Mouse (Mus musculus): ENCODE data around the gene Zfp329. TPM values are rescaled to one million over a fixed set of nuclear protein-coding genes. Genes with fewer than 3 reads are reported as not detected.
A peak's percentile ranks its signal among the peaks of the same experiment; 100 is the strongest.
"Not testable (repeated sequence)": the region's sequence is repeated elsewhere in the genome, so short reads cannot be mapped to it uniquely, and the experiment has no call there.

Gene Zfp329
- 28.9 and 30.2 TPM in 2 replicates for polyA plus RNA-seq (2015; fragmentation: Nextera tagmentation; extraction: Ambion mirVana)

DNA sequence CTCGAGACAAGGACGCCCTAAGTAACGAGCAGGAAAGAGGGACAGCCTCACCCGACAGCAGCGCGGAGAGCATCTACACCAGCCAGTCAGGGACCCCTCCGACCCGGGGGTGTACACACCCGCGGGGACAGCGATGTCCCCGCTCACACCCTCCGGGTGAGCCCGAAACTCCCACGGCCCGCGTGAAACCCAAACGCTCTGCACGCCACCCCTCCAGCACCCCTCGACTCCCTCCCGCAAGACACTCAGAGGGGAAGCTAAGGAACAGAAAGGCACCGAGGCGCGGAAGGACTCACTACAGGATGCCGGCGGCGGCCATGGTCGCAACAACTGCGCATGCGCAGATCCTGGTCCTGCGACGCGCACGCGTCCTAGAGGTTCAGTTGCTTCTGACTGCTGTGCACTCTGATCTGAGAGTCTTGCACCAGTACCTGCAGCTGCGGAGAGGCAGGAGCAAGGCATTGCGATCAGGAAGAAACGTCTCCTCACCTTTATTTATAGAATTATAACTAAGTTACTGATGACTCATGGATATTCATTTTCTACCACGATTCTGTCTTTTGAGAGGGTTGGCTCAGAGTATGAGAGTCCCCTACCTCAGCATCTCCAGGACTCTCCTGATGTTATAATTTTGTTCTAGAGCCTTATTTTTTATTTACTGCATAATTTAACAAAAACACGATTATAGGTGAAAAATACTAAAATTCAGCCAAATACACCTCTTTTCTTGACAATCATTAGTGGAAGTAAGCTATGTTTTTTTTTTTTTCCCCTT is at the start of gene Zfp329:
Zfp329 (minus strand) TSS at position 338 of the 775 bp plus-strand sequence.
- Histone ChIP-seq H3K9ac (replicated peaks) (peak within 1 kb of the TSS; percentile 98), H3K9me3 (peaks cover 22% of the 10 kb centered on the region), H3K4me1 (peaks cover 10% of the 10 kb centered on the region), H3K27me3 (no peaks in the 10 kb centered on the region), H3K27ac (replicated peaks) (peak within 1 kb of the TSS; percentile 96), H3K36me3 (peaks cover 21% of the 10 kb centered on the region), H3K4me2 (replicated peaks) (peak within 1 kb of the TSS; percentile 58), H3K4me3 (peak within 1 kb of the TSS; percentile 99)
- WGBS, result under 1% methylated on average over 40 of the region's 40 CpGs
- peak; percentile 97 for ATAC-seq (replicated peaks)

DNA sequence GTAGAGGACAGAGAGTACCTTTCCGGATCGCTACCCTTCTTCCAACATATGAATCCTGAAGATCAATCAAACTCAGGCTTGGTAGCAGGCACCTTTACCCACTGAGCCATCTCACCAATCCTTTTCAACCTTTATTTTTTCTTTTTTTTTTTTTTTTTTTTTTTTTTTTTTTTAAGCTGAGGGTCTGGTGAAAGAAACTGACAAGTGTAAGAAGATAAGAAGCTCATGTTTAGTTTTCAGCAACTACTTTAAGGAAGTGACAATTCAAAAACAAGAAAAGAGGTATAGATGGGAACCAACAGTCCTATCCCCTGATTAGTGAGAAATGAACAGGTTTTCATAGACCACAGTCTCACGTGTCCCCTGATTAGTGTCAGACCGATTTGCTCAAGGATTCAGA is 17.1 kb upstream of the Zfp329 start:
- Histone ChIP-seq H3K9me3 (peaks cover 40% of the 10 kb centered on the region), H3K4me1 (peaks cover 8% of the 10 kb centered on the region; the same call in 1 of the 2 replicates), H3K9ac (replicated peaks) (no peak overlapping the region), H3K27me3 (no peaks in the 10 kb centered on the region), H3K4me3 (peak overlapping the region; percentile 65), H3K36me3 (peaks cover 46% of the 10 kb centered on the region), H3K27ac (replicated peaks) (no peak overlapping the region), H3K4me2 (replicated peaks) (peak overlapping the region; percentile 66)
- 94% methylated on average over 4 of the region's 4 CpGs for WGBS
- ATAC-seq (replicated peaks), result no peak

DNA sequence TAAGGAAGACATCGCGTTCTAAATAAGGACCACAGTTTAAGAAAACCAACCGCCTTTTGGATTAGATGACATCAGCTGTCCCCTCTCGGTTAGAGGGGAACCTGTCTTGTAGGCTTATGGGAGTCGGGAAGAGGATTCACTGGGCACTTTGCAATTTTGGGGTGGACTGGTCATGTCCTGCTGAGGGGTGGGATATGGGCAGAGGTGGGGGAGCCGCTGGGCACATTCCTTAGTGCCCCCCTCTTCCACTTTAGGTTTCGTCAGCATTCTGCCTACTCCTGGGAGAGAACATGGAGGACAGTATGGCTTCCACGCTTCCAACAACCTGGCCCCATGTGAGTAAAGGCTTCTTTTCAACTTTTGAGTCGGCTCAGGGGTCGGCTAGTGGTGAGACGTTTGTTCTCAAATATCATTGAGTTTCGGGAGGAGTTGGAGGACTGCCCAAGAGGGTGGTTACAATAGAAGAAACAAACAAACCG is 16.6 kb upstream of the Zfp329 start:
- peak overlapping the region; percentile 69 for H3K27ac ChIP-seq (replicated peaks)
- H3K9me3 ChIP-seq, result peaks cover 35% of the 10 kb centered on the region
- WGBS, result 30% methylated on average over 13 of the region's 13 CpGs
- H3K4me1 ChIP-seq, result peaks cover 8% of the 10 kb centered on the region; the same call in 1 of the 2 replicates
- peak overlapping the region; percentile 66 for H3K4me2 ChIP-seq (replicated peaks)
- peak overlapping the region; percentile 65 for H3K4me3 ChIP-seq
- H3K9ac ChIP-seq (replicated peaks), result peak overlapping the region; percentile 74
- peaks cover 40% of the 10 kb centered on the region for H3K36me3 ChIP-seq
- H3K27me3 ChIP-seq, result no peaks in the 10 kb centered on the region
- ATAC-seq (replicated peaks), result peak; percentile 66

DNA sequence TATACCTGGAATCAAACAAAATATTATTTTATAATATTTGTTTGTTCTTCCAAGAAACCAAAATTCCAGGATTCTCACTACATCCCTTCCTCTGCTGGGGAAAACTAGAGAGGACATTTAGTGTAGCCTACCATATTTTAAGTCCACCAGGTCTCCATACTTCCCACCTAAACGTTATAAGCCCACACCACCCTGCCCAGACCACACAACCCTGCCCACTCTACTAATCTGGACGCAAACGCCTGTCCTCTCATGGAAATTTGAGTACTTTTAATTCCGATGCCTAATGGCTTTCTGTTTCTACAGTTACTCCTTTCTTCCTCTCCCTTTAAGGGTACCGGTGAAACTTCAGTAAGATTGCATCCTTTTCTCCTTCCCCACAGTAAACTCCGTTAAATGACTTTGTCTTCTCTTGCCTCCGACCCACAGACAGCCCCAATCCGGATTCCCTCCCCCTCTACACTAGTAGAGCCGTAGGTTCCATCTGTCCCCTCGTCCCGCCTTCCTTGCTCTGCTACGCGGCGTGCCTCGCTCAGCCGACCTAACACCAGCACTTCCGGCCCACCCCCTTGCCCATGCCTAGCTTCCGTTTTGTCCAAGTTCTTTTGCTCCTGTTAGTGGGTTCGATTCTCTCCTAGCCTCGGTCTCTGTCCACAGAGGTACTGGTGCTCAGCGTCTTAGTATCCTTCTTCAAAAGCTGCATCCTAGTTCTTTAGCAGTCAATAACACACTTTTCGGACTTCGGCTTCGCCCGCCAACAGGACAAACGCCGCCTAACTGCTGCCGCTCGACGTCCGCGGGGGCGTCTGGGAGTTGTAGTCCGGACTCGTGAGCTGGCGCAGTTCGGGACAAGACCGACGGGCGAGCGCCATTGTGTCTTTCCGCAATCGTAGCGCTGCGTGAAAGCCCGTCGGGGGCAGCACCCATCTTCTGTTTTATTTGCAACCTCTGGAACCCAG is 15.8 kb upstream of the Zfp329 start, which contains the start of gene Zfp110:
Zfp110 (plus strand) TSS at position 600 of the 959 bp plus-strand sequence.
- H3K9me3 ChIP-seq, result peaks cover 29% of the 10 kb centered on the region
- peaks cover 8% of the 10 kb centered on the region; the same call in 1 of the 2 replicates for H3K4me1 ChIP-seq
- peak within 1 kb of the TSS; percentile 66 for H3K4me2 ChIP-seq (replicated peaks)
- H3K4me3 ChIP-seq, result peak within 1 kb of the TSS; percentile 65
- H3K27me3 ChIP-seq, result no peaks in the 10 kb centered on the region
- H3K36me3 ChIP-seq, result peaks cover 34% of the 10 kb centered on the region
- H3K27ac ChIP-seq (replicated peaks), result peak within 1 kb of the TSS; percentile 69
- 4% methylated on average over 47 of the region's 47 CpGs for WGBS
- ATAC-seq (replicated peaks), result peak; percentile 98
- H3K9ac ChIP-seq (replicated peaks), result peak within 1 kb of the TSS; percentile 74

DNA sequence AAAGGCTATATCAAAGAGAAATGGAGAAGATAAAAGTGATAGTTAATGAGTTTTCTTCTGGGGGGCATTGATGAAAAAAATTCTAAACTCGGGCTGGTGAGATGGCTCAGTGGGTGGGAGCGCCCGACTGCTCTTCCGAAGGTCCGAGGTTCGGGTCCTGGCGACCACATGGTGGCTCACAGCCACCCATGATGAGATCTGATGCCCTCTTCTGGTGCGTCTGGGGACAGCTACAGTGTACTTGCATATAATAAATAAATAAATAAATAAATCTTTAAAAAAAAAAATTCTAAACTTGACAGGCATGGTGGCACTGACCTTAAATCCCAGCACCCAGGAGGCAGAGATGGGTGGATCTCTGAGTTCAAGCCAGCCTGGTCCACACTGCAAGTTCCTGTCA is 3.1 kb downstream of the Zfp329 start:
- no peak overlapping the region for H3K4me3 ChIP-seq
- no peaks in the 10 kb centered on the region for H3K27me3 ChIP-seq
- peaks cover 36% of the 10 kb centered on the region for H3K9me3 ChIP-seq
- H3K4me1 ChIP-seq, result peaks cover 10% of the 10 kb centered on the region
- H3K27ac ChIP-seq (replicated peaks), result no peak overlapping the region
- H3K36me3 ChIP-seq, result peaks cover 46% of the 10 kb centered on the region
- H3K9ac ChIP-seq (replicated peaks), result no peak overlapping the region
- 95% methylated on average over 8 of the region's 8 CpGs for WGBS
- H3K4me2 ChIP-seq (replicated peaks), result no peak overlapping the region
- ATAC-seq (replicated peaks), result no peak

DNA sequence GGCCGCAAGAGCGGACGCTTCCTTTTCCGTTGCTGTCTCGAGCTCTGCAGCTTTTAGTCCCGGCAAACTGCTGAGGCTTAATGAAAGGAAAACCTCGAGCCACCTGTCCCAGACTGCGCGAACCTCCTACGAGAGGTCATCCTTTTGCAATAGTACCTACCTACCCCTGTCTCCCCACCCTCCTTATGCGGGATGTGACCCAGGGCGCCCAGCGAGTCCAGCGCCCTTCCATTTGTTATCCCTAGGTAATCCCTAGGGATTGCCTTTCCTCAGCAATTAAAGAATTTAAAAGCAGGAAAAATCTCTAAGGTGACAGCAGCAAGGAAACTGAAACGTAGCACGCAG is 15.0 kb downstream of the Zfp329 start:
- H3K9me3 ChIP-seq, result peaks cover 6% of the 10 kb centered on the region; the same call in 1 of the 2 replicates
- WGBS, result 2% methylated on average over 16 of the region's 16 CpGs
- H3K4me3 ChIP-seq, result peak overlapping the region; percentile 56
- peaks cover 13% of the 10 kb centered on the region for H3K4me1 ChIP-seq
- H3K36me3 ChIP-seq, result peaks cover 30% of the 10 kb centered on the region
- ATAC-seq (replicated peaks), result no peak
- peak overlapping the region; percentile 82 for H3K27ac ChIP-seq (replicated peaks)
- H3K27me3 ChIP-seq, result no peaks in the 10 kb centered on the region
- peak overlapping the region; percentile 76 for H3K9ac ChIP-seq (replicated peaks)
- H3K4me2 ChIP-seq (replicated peaks), result peak overlapping the region; percentile 84

DNA sequence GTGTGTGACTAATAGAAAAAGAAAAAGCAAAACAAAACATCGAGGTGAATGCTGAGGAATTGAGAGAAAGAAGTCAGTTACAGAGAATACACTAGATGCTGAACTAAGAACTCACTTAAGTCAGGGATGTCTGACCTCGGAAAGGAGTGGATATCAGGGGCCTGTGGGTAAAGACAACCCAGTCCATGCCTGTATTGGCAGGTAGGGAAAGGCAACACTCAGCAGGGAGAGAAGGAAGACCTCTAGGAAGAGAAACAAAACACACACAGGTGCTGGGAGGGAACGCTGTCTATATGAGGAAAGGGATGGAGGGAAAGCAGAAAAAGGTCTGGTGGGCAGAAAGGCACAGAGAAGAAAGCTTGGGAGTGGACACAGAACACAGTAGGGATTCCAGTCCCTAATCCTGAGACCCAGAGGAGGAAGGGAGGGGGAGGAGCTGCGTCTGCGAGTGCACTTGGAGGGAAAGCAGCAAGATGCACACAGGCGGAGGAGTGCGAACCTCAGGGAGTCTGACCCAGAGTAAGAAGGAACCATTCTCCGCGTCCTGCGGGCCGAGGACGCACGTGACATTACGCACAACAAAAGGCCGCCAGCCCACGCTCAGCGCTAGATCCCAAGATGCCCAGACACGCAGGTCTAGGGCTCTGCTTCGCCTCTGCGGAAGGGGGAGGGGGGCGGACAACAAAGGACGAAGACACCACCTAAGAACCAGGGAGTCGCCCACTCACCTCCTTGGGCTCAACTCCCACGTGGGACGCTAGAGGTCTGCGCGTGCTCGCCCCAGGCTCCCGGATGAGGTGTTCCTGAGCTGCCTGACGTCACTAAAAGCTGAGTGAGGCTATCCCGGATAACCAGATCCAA is 15.6 kb downstream of the Zfp329 start, which contains the start of gene Zscan18:
Zscan18 (minus strand) TSS at position 770 of the 861 bp plus-strand sequence.
- 5% methylated on average over 31 of the region's 31 CpGs for WGBS
- H3K9ac ChIP-seq (replicated peaks), result peak within 1 kb of the TSS; percentile 76
- peak within 1 kb of the TSS; percentile 56 for H3K4me3 ChIP-seq
- H3K27me3 ChIP-seq, result no peaks in the 10 kb centered on the region
- peak within 1 kb of the TSS; percentile 82 for H3K27ac ChIP-seq (replicated peaks)
- H3K4me2 ChIP-seq (replicated peaks), result peak within 1 kb of the TSS; percentile 84
- H3K36me3 ChIP-seq, result peaks cover 24% of the 10 kb centered on the region
- 0 out of 2 replicates have a peak, but pooled peaks cover under 1% of the 10 kb centered on the region for H3K9me3 ChIP-seq
- H3K4me1 ChIP-seq, result peaks cover 13% of the 10 kb centered on the region
- ATAC-seq (replicated peaks), result peak; percentile 97

DNA sequence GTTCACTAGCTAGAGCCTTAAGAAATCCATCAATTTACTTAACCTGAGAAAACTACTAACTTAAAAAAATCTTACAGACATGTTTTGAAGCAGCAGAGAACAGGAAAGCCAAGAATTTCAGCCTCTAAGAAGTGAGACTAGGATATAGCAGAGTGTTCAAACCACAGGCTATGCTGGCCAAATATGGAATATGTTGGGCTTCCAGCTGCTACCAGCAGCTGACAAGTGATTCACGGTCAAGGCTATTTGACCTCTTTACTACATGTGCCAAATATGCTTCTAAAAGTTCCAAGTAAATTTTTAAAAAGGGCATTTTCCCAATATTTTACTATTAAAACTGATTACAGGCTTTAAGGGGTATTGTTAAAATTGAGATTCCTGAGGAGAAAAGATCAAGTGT is 19.1 kb downstream of the Zfp329 start:
- no peak overlapping the region for H3K27ac ChIP-seq (replicated peaks)
- H3K9ac ChIP-seq (replicated peaks), result no peak overlapping the region
- 100% methylated on average over 1 of the region's 1 CpGs for WGBS
- H3K4me2 ChIP-seq (replicated peaks), result no peak overlapping the region
- ATAC-seq (replicated peaks), result no peak
- H3K4me1 ChIP-seq, result peaks cover 13% of the 10 kb centered on the region
- no peaks in the 10 kb centered on the region for H3K9me3 ChIP-seq
- peaks cover 12% of the 10 kb centered on the region for H3K36me3 ChIP-seq
- no peaks in the 10 kb centered on the region for H3K27me3 ChIP-seq
- no peak overlapping the region for H3K4me3 ChIP-seq

DNA sequence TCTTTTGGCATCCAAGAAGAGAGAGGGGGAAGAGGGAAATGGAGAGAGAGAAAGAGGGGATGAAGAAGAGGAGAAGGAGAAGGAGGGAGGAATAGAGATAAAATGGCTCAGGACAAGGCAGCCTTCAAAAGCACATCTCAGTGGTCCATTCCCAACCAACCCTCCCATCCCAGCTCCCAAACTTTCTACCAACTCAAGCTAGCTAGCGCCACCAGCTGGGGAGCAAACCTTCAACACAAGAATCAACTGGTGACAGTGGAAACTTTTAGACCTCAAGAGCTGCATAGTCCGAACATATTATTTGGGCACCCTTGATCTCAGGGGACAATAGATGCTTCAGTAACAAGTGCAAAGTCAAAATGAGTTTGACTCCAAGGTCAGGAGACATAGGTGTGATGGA is 20.7 kb downstream of the Zfp329 start:
- H3K36me3 ChIP-seq, result peaks cover 12% of the 10 kb centered on the region
- H3K27me3 ChIP-seq, result no peaks in the 10 kb centered on the region
- H3K9ac ChIP-seq (replicated peaks), result no peak overlapping the region
- ATAC-seq (replicated peaks), result no peak
- H3K4me1 ChIP-seq, result peaks cover 6% of the 10 kb centered on the region
- no peak overlapping the region for H3K4me3 ChIP-seq
- no peak overlapping the region for H3K4me2 ChIP-seq (replicated peaks)
- no peaks in the 10 kb centered on the region for H3K9me3 ChIP-seq
- no peak overlapping the region for H3K27ac ChIP-seq (replicated peaks)
- WGBS, result 67% methylated on average over 2 of the region's 2 CpGs

DNA sequence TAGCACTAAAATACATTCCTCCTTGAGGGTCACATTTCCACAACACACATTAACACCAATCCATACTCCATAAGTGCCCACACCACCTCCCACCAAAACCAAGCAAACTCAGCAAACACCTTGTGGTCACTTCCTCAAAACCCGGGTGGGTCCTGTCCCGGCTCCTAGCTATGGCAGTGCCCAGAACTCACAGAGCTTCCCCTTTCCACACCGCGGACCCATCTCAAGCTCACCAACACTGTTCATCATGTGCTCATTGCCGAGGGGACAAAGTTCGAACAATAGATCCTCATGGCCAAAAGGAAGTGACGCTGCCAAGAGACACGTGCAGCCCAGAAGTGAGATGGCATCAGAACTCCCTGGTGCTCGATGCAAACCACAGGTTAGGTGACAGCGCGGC is 26.0 kb downstream of the Zfp329 start:
- H3K27ac ChIP-seq (replicated peaks); H3K9ac ChIP-seq (replicated peaks); H3K27me3 ChIP-seq; H3K4me3 ChIP-seq; H3K4me1 ChIP-seq; ATAC-seq (replicated peaks); H3K4me2 ChIP-seq (replicated peaks); H3K9me3 ChIP-seq: not testable (repeated sequence)
- WGBS, result 91% methylated on average over 11 of the region's 11 CpGs
- H3K36me3 ChIP-seq, result peaks cover 12% of the 10 kb centered on the region

DNA sequence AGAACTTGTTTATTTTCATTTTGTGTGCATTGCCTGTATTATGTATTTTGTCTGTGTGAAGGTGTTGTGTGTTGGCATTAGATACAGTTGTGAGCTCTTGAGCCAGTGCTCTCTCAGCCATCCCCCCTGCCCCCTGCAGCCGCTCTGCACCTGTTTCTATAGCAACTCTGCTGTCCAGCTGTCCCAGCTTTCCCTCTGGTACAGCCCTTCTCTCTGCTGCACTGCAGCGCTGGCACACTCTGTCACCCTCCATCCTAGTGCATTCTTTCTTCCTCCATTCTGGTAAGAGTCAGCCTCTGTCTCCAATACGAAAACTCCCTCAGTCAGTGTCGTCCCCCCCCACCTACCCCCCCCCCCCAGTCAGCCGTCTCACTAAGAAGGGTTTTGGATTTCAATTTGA is 30.6 kb downstream of the Zfp329 start:
- Histone ChIP-seq H3K36me3 (no peaks in the 10 kb centered on the region), H3K9ac (replicated peaks) (no peak overlapping the region), H3K4me1 (no peaks in the 10 kb centered on the region), H3K4me3 (no peak overlapping the region), H3K9me3 (no peaks in the 10 kb centered on the region), H3K4me2 (replicated peaks) (no peak overlapping the region), H3K27ac (replicated peaks) (no peak overlapping the region), H3K27me3 (peaks cover 2% of the 10 kb centered on the region; the same call in 1 of the 2 replicates)
- WGBS, result 10% methylated on average over 5 of the region's 5 CpGs
- no peak for ATAC-seq (replicated peaks)

Data from forebrain, embryonic 15.5 days (tissue).